Mouse (Mus musculus): ENCODE measurements around the gene Myl6b. TPM values are rescaled to one million over a fixed set of nuclear protein-coding genes. Genes with fewer than 3 reads are reported as not detected.

Gene Myl6b
- total and polyA plus RNA-seq, 2 experiments from 2014 or later: 4.2 to 34.6 TPM

DNA sequence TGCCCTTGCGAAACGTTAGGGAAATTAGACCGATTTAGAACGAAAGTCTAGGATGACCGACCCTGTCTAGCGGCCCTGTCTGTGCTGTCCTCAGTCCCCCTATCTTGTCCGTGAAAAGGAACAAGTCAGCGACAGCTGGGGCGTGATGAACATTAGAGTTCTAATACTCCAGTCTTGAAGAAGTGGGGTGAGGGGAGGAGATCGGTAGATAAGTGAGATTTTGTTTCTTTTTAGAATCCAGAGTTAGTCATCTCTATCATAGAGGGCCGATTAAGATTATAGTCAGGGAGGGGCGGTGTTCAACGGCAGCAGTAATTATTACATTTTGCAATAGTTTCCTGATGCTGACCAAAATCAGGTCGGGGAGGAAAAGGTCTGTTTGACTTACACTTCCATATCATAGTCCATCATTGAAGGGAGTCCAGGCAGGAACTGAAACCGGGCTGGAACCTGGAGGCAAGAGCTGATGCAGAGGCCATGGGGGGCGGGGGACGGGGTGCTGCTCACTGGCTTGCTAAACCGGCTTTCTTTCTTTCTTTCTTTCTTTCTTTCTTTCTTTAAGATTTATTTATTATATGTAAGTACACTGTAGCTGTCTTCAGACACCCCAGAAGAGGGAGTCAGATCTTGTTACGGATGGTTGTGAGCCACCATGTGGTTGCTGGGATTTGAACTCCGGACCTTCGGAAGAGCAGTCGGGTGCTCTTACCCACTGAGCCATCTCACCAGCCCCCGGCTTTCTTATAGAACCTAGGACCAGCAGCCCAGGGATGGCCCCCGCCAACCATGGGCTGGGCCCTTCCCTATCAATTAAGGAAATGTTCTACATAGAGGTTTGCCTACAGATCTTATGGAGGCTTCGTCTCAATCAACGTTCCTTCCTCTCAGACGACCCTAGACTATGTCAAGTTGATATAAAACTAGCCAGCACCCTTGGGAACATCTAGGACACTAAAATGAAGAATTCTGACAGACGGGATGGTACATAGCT lies 28.2 kb upstream of the Myl6b start:
- TF ChIP-seq CTCF (IDR thresholded peaks at IDR 0.05; ENCODE audit: low read depth): no peak
- DNase-seq (ENCODE audit: low spot score) (no peak), ATAC-seq (no peak)
- Histone ChIP-seq H3K27ac (peak overlapping the region; percentile 8; the same call in 1 of the 2 replicates), H3K27me3 (ENCODE audit: insufficient read depth, low read length) (no peaks in the 10 kb centered on the region), H3K9me3 (ENCODE audit: low read length) (no peaks in the 10 kb centered on the region), H3K4me2 (ENCODE audit: low read depth, low read length) (peak overlapping the region; percentile 99), H3K36me3 (ENCODE audit: insufficient read depth, low read length) (no peaks in the 10 kb centered on the region; the same call in 1 of the 2 replicates), H3K4me1 (ENCODE audit: insufficient read depth, low read length) (no peaks in the 10 kb centered on the region), H3K4me3 (ENCODE audit: low read length) (peak overlapping the region; percentile 83), H3K9ac (replicated peaks; ENCODE audit: low read length) (peak overlapping the region; percentile 14; the same call in 1 of the 2 replicates)
- 30% methylated on average over 28 of the region's 28 CpGs for WGBS

GRCm38 (mm10) chr10:128525671-128526308 lies 27.3 kb upstream of the Myl6b start, which contains the start of gene Esyt1:
Esyt1 (minus strand) TSS chr10:128525871.
- Histone ChIP-seq H3K27me3 (ENCODE audit: insufficient read depth, low read length) (no peaks in the 10 kb centered on the region), H3K9me3 (ENCODE audit: low read length) (no peaks in the 10 kb centered on the region), H3K9ac (replicated peaks; ENCODE audit: low read length) (peak within 1 kb of the TSS; percentile 77), H3K27ac (peak within 1 kb of the TSS; percentile 79), H3K4me1 (ENCODE audit: insufficient read depth, low read length) (no peaks in the 10 kb centered on the region), H3K4me3 (ENCODE audit: low read length) (peak within 1 kb of the TSS; percentile 83), H3K4me2 (ENCODE audit: low read depth, low read length) (peak within 1 kb of the TSS; percentile 99), H3K36me3 (ENCODE audit: insufficient read depth, low read length) (no peaks in the 10 kb centered on the region; the same call in 1 of the 2 replicates)
- ATAC-seq: peak; percentile 96
- WGBS: 1% methylated on average over 36 of the region's 37 CpGs
- DNase-seq (ENCODE audit: low spot score): peak; percentile 97
- TF ChIP-seq CTCF (IDR thresholded peaks at IDR 0.05; ENCODE audit: low read depth): peak; percentile 47

- H3K9ac ChIP-seq (replicated peaks; ENCODE audit: low read length): peak overlapping the region; percentile 77
- ATAC-seq (peak; percentile 49), DNase-seq (ENCODE audit: low spot score) (peak; percentile 67)
- H3K4me2 ChIP-seq (ENCODE audit: low read depth, low read length): peak overlapping the region; percentile 99
- no peaks in the 10 kb centered on the region for H3K4me1 ChIP-seq (ENCODE audit: insufficient read depth, low read length)
- H3K27ac ChIP-seq: peak overlapping the region; percentile 79
- H3K36me3 ChIP-seq (ENCODE audit: insufficient read depth, low read length): peaks cover 6% of the 10 kb centered on the region; the same call in 1 of the 2 replicates
- no peaks in the 10 kb centered on the region for H3K27me3 ChIP-seq (ENCODE audit: insufficient read depth, low read length)
- peak overlapping the region; percentile 83 for H3K4me3 ChIP-seq (ENCODE audit: low read length)
- no peak for TF ChIP-seq CTCF (IDR thresholded peaks at IDR 0.05; ENCODE audit: low read depth)
- H3K9me3 ChIP-seq (ENCODE audit: low read length): no peaks in the 10 kb centered on the region
- WGBS: under 1% methylated on average over 58 of the region's 58 CpGs
Observed at GRCm38 (mm10) chr10:128524732-128525662, 26.5 kb upstream of the Myl6b start.

DNA sequence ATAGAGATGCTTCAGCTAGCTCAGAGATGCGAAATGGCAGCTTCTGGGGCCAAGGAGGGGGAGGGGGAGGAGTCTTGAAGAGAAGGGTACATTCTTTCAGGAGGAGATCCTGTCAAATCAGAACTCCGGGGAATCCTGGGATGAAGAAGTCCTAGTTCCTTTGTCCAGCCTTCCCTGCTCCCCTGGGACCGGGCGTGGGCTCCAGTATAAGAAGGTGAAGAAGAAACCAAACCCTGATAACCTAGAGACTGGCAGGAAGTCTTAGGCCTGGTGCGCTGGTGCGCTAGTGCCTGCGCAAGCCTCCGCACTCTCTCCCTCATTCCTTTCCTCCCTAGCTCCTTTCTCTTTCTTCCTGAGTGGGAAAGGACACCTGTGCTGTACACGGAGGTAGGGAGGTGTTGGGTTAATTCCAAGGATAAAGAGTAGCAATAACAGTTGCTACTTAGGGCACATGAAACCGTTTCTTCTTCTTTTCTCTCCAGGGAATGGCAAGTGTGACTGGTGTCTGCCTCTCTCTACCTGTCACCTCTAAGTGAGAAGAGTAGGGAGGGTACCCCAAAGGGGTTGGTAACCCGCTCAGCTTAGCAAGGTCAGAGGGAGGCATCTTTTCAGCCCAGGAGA lies 25.7 kb upstream of the Myl6b start:
- Histone ChIP-seq H3K9me3 (ENCODE audit: low read length) (no peaks in the 10 kb centered on the region), H3K4me1 (ENCODE audit: insufficient read depth, low read length) (no peaks in the 10 kb centered on the region), H3K27me3 (ENCODE audit: insufficient read depth, low read length) (no peaks in the 10 kb centered on the region), H3K9ac (replicated peaks; ENCODE audit: low read length) (peak overlapping the region; percentile 77), H3K4me3 (ENCODE audit: low read length) (peak overlapping the region; percentile 83), H3K36me3 (ENCODE audit: insufficient read depth, low read length) (peaks cover 6% of the 10 kb centered on the region; the same call in 1 of the 2 replicates), H3K27ac (peak overlapping the region; percentile 79; the same call in 1 of the 2 replicates), H3K4me2 (ENCODE audit: low read depth, low read length) (peak overlapping the region; percentile 99)
- WGBS: 21% methylated on average over 11 of the region's 11 CpGs
- no peak for TF ChIP-seq CTCF (IDR thresholded peaks at IDR 0.05; ENCODE audit: low read depth)
- no peak for ATAC-seq
- peak; percentile 21 for DNase-seq (ENCODE audit: low spot score)

DNA sequence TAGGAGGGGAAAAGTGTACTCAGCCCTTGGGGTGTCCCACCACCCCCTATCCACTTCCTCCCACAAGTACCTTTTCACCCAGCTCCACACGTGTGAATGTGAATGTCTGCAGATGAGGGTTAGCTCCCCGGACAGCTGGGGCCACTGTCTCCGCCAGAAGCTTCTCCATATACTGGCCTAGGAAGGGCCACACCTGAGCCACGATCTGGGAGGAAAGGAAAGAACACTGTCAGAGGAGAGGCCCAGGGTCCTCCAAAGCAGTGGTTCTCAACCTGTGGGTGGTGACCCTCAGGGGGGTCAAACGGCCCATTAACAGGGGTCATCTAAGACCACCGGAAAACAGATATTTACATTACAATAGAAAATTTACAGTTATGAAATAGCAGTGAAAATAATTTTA lies 23.9 kb upstream of the Myl6b start:
- Histone ChIP-seq H3K27me3 (ENCODE audit: insufficient read depth, low read length) (no peaks in the 10 kb centered on the region), H3K4me3 (ENCODE audit: low read length) (no peak overlapping the region), H3K27ac (no peak overlapping the region), H3K9ac (replicated peaks; ENCODE audit: low read length) (no peak overlapping the region), H3K4me2 (ENCODE audit: low read depth, low read length) (no peak overlapping the region), H3K9me3 (ENCODE audit: low read length) (no peaks in the 10 kb centered on the region), H3K4me1 (ENCODE audit: insufficient read depth, low read length) (no peaks in the 10 kb centered on the region), H3K36me3 (ENCODE audit: insufficient read depth, low read length) (peaks cover 6% of the 10 kb centered on the region; the same call in 1 of the 2 replicates)
- DNase-seq (ENCODE audit: low spot score): no peak
- no peak for TF ChIP-seq CTCF (IDR thresholded peaks at IDR 0.05; ENCODE audit: low read depth)
- no peak for ATAC-seq
- 78% methylated on average over 6 of the region's 6 CpGs for WGBS

Data from hindbrain, postnatal 0 days (tissue).